Comparison of ENCODE assay signal across 9 mouse cellular contexts in the genomic region with DNA sequence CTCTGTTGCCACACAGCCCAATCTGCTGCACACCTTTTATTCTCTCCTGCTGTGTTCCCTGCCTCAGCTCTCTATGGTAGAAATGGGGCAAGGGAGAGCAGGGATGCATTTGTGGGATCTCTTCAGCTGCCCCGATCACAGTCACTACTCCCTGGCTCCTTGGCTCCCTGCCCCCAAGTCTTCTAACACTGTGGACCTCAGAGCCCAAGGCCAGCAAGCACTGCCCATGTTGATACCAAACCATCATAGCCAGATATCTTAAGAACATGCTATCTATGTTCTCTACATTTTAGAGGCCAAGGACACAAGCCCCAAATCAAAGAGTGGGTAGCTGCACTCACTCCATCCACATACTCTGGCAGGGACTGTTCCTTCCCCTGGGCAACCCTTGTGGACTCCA.
"Had no signal": no experiment of that assay in that cellular context is flagged by ENCODE, and none has a peak within 500 bp of the region (broad histone marks: within the 10 kb centered on the region; RNA-seq: fewer than 3 reads in every experiment).

No protein-coding gene starts in this region.

- H3K27ac ChIP-seq: left cerebral cortex, adult 2 months; limb, embryonic 15.5 days; liver, embryonic 12.5 days; neural tube, embryonic 13.5 days had no signal

- H3K36me3 ChIP-seq: limb, embryonic 15.5 days; liver, embryonic 12.5 days; neural tube, embryonic 13.5 days had no signal

- H3K9me3 ChIP-seq: limb, embryonic 15.5 days; liver, embryonic 12.5 days; neural tube, embryonic 13.5 days had no signal

- H3K4me3 ChIP-seq: left cerebral cortex, adult 2 months; limb, embryonic 15.5 days; liver, embryonic 12.5 days; neural tube, embryonic 13.5 days had no signal

- H3K27me3 ChIP-seq: liver, embryonic 12.5 days had no signal

- H3K9ac ChIP-seq: limb, embryonic 15.5 days; liver, embryonic 12.5 days; lung, embryonic 14.5 days; neural tube, embryonic 13.5 days had no signal

- H3K4me2 ChIP-seq: limb, embryonic 15.5 days; neural tube, embryonic 13.5 days had no signal

- DNase-seq: lung, embryonic 14.5 days; lung, postnatal 4 days; midbrain, embryonic 14.5 days; right cerebral cortex, postnatal 4 days; spleen, adult 18-20 months had no signal
